Mouse (Mus musculus) urinary bladder, adult 2 months (tissue): ENCODE results near the gene Acacb. TPM values are rescaled to one million over a fixed set of nuclear protein-coding genes. Genes with fewer than 3 reads are reported as not detected.

ENCODE experiments used
- DNase-seq: peaks from one replicate; pipeline ENCODE4 v3.0.0; 2022; ENCODE audit warnings: low spot score
- polyA plus RNA-seq: library from polyadenylated mRNA; depleted of rRNA; stranded (reverse); fragments of >200 nt; gene quantifications from 2 replicates; pipeline ENCODE4 v1.2.3, GENCODE M21; 2012

The Acacb gene
- polyA plus RNA-seq, 1 experiment: 7.7 TPM

- no peak for DNase-seq
Measured at GRCm38 (mm10) chr5:114268646-114269045, 122.3 kb downstream of the Acacb start.

DNA sequence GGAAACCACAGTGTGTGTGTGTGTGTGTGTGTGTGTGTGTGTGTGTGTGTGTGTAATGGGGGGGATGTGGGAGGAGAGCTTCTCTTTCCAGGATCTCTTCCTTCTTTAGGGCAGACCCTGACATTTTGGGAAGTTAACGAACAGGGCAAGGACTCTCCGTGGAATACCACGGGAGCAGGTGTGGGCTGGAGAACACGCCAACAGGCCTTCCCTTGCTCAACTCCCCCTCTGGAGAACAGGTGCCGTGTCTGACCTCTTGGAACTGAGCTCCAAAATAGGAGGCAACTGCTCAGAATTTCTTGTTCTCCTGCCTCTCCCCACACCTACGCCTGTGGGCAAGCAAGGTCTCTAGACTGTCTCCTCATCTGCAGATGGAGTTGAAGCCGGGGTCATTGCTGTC, 123.2 kb downstream of the Acacb start:
- DNase-seq: no peak

- no peak for DNase-seq
Measured at GRCm38 (mm10) chr5:114269984-114270383, 123.6 kb downstream of the Acacb start.

DNA sequence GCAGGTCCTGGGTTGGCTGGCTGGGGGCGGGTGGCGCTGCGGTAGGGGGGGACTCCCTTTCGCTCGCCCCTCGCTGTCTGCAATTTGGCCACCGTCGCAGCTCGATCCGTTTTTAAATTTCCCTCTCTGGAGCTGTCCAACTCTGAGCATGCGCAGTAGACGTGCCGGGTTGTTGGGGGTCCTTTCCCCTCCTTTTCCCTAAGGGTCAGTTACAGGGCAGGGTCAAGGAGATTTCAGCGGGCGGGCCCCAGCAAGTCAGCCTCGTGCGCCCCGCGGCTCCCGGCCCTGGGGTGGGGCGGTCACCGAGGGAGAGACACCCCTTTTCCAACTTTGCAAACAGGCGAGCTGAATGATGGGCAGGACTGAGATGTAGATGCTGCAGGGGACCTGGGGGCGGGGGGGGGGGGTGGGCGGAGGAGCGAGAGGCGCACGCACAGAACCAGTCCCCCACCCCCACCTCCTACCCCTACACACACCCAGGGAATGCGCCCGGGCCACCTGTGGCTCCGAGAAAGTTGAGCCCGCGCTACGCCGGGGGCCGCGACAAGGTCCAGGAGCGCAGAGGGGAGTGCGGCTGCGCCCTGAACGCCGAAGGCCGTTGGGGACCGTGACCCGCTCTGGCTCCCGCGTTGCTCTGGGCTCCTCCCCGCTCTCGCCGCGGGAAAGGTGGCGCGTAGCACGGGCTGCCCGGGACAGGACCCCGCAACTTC, 127.5 kb downstream of the Acacb start, which contains the start of gene Foxn4:
Gene Foxn4 (minus strand): TSS at position 115 of the 710 bp plus-strand sequence.
- no peak for DNase-seq

- DNase-seq: no peak
Measured at GRCm38 (mm10) chr5:114275339-114275738, 129.0 kb downstream of the Acacb start.

DNA sequence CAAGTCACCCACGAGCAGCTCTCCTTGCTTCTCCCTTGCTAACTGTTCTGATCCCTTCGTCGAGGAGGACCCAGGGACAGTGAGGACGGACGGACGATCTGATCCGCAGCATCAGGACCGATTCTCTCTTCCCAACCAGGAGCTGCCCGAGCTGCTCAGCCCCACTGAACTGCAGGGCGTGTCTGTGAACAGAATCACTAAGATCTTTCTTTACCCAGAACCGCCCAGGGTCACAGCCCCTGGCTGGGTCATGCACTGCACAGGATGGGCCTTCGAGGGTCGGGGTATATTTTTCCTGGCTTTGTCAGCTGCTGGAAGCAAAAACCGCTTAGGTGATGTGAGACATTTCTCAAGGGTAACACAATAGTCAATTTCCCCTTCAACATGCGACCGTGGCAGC, 129.7 kb downstream of the Acacb start:
- no peak for DNase-seq

DNA sequence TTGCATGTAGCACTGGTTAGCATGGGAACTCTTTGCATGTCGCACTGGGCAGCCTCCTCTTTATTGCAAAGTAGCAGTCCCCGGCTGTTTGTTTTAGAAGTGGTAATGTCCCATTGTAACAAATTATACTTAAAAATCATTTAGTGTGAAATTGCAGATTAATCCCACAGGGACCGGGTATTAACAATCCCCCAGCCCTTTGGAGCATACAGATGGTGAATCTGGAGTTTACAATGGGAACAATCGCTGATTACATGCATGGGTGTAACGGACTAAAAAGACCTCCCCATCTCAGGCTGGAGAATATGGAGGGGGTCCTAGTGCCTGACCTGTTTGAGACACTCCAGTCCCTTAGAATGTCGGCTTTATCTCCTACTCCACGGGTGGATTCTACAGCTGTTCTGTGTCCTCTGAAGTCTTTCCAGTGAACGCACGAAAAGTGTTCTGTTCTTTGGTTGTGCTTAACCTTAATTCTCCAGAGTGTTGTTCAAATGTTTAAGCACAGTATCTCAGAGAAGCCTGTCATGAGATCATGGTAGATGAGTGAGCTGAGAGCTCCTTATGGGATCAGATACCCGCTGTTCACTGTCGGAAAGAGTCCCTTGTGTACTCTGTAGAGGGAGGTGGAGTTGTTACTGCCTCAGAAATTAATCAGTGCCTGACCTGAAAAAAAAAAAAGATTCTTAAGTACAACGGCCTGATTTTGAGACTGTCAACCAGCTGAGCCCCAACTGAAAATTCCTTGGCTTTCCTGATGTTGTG, 133.2 kb downstream of the Acacb start:
- no peak for DNase-seq

DNA sequence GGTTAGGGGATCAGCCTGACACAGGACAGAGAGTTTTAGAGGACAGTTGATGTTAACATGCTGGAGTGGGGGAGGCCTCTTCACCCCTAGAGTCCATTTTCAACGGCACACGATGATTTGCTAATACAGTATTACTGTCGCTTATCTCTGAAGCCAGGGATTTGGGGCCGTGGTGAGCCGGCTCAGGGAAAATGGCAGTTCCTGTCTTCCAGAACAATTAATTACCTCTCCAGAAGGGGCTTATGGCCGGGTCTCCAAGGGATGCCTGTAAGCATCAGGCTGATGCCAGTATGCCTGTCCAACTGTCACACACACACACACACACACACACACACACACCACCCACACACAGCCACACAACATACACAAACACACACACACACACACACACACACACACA, 136.0 kb downstream of the Acacb start:
- DNase-seq: no peak

DNA sequence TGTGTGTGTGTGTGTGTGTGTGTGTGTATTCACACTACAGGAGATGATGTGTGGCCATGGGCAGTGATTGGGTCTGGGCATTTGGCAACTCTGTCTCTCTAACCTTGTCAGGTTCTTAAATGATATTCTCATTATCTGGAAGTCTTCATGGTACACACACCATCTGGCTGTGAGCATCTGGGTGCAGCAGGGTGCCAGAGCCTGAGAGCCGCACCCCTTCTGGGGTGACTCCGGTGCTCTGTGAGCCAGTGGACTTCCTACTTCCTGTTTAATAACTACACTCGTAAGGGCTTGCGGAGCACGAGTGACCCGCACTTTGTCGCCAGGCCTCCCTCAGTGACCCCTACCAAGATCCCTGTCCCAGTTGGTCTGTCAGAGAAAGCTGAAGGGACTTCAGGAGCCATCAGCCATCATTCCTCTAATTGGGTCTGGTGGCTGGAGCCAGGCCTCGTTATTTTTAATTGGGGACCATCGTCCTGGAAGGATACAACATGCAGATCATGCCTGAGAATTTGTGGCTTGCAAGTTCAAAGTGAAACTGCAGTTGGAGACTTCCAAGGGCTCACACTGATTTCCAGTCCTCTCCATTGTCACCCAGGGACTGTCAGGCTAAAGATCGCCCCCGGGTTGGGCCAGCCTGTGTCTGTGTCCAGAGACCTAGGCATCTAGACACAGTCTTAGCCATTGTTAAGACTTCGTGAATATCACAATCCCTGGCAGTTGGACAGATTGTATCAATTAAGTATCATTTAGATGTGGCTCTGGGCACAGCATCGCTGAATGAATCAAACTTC, 138.5 kb downstream of the Acacb start:
- DNase-seq: no peak

DNA sequence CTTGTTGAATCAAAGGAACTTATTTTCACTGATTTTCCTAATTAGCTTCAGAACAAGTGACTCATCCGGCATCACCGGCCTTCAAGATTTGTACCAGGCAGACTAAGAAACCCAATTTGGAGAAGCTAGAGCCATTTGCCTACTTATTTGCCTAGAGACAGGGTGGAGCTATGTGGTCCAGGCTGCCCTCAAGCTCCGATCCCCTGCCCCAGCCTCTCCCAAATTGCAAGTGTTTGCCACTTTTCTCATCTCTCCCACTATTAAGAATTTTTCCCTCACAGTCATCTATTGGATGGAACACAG, 139.0 kb downstream of the Acacb start:
- DNase-seq: no peak

GRCm38 (mm10) chr5:114286102-114286501, 139.8 kb downstream of the Acacb start:
- no peak for DNase-seq

DNA sequence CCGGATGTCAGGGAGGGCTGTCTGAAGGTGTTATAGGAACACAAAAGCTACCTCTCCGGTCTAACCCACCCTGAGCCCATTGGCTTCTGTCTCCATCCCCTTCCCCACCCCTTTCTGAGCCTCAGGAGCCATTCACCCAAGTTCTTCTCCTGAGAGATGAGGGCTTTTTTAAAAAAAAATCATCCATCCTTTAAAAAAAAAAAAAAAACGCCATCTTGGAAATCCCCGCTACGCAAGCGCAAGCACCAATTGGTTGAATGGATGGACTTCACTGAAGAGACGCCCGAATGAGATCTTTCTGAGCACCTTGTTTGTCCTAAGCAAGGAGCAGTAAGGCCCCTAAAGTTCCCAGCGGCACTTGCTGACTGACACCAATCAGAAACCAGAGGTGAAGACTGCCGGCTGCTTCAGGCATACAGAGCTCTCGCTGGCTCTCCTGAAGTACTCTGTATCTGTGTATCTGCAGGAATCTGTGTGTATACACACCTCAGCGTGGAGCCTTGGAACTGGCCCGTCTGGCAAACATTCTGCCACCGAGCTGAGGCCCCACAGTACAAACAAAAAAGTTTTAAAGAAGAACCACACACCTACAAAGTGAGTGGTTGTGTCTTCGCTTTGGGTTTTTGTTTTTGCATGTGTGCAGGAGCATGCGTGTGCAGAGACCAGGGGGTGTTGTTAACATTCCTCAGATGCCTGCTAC, 140.7 kb downstream of the Acacb start:
- DNase-seq: no peak

DNA sequence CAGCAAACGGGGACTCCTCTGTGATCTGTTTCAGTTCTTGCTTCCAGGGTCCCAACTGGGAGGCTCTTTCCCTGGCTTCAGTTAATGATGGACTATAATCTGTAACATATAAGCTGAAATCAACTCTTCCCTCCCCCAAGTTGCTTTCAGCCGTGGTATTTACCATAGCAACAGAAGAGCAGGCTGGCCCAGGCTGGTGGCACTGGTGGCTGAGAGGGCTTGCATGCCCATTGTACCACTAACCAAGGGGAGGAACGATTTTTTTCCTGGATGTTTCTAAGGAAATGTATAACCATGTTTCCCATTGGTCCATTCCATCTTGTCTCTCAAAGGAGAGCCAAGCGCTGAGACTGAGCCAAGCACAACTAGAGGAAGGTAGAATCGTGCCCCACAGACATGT, 142.1 kb downstream of the Acacb start:
- DNase-seq: no peak

- no peak for DNase-seq
Measured at GRCm38 (mm10) chr5:114288874-114289273, 142.5 kb downstream of the Acacb start, which contains the start of gene Myo1h. TSS of gene Myo1h (plus strand) at chr5:114289166.

- no peak for DNase-seq
Measured at GRCm38 (mm10) chr5:114290004-114290403, 143.7 kb downstream of the Acacb start.

- no peak for DNase-seq
Measured at GRCm38 (mm10) chr5:114296693-114297631, 150.6 kb downstream of the Acacb start.

DNA sequence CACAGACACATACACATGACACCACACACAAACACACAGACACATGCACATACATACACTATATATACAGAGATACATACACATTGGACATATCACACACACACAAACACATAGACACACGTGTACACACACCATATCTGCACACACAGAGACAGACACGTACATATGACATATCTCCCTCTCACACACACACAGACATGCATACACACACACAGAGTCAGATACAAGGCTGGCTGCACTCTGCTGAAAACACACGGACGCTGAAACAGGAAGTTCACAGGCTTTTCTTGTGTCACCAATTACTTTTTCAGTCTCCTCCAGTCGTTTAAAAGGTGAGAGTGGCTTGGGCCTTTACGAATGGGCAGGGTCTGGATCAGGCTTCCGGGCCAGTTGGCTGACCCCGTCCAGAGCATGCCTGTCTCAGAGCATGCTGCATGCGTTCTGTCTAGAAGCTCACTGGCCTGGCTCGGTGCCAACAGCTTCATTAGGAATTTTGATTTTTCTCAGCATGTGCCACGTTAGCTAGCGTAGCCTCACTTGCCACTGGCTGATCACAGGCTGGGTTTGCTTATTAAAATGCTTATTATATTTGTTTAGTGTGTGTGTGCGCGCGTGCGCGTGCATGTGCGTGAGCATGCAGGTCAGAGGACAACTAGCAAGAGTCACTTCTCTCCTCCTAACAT, 152.0 kb downstream of the Acacb start:
- no peak for DNase-seq

- no peak for DNase-seq
Measured at GRCm38 (mm10) chr5:114299156-114299855, 153.0 kb downstream of the Acacb start.

DNA sequence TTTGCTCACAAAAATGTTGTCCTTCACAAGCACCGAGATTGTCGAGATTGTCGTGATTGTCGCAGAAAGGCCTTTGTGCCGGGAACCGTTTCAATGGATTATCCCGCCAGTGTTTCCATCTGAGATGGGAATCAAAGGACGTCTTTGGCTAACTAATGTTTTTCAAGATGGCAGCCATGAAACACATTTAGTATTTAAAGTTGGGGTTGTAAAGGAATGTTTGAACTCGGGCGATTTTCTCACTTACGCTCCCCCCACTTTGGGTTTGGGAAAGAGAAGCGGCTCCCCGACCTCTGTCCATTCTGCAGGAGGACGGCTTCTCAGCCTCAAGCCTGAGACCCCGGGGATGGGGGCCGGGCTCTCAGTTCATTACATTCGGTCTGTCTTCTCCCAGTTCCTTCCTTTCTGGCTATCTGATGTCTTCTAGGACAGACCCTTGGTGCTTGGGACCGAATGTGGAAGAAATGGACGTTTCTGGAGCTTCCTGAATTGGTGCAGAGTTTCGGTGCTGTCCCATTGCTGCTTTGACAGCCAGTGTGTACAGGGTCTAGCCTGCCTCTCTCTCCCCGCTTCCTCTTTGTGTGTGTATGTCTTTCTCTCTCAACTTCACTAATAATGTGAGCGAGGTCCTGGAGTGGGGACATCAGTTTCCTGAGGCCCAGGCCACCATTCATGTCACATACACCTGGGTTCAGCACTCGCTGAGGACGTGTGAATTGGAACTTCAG, 153.7 kb downstream of the Acacb start:
- DNase-seq: no peak
